Comparison of ENCODE assay signal across 12 mouse cellular contexts in the genomic region with DNA sequence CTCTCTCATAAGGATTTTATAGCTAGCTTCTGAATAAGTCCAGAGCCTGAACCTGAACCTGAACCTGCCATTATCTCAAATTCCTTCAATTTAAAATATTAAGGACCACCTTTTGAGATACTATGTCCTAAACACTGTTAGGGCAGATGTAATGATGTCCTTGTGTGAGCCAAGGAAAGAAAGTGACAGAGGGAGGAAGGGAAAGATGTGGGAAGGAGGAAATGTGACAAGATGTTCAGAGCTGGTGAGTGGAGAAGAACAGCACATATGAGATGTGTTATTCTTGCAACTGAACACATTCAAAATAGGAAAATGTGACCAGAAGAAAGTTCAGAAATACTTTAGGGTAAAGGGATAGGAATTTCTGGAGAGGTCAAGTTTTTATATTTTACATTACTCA.
"Had no signal": no experiment of that assay in that cellular context is flagged by ENCODE, and none has a peak within 500 bp of the region (broad histone marks: within the 10 kb centered on the region; RNA-seq: fewer than 3 reads in every experiment).

No protein-coding gene starts in this region.

- H3K9ac ChIP-seq: liver, embryonic 13.5 days; stomach, embryonic 15.5 days had no signal

- H3K27ac ChIP-seq: kidney, postnatal 0 days; liver, embryonic 13.5 days; stomach, embryonic 15.5 days had no signal

- H3K36me3 ChIP-seq: liver, embryonic 13.5 days; stomach, embryonic 15.5 days had no signal

- H3K27me3 ChIP-seq: liver, embryonic 13.5 days; stomach, embryonic 15.5 days had no signal

- DNase-seq: kidney, adult 2 months; kidney, postnatal 25 days; liver, embryonic 13.5 days; lung, adult 2 months; lung, postnatal 14 days; lung, postnatal 4 days; midbrain, embryonic 14.5 days; right cerebral cortex, postnatal 25 days; spleen, adult 18-20 months; thymus, postnatal 25 days had no signal

- H3K4me3 ChIP-seq: liver, embryonic 13.5 days; stomach, embryonic 15.5 days had no signal

- H3K4me1 ChIP-seq: liver, embryonic 13.5 days; stomach, embryonic 15.5 days had no signal
